Mouse (Mus musculus): ENCODE measurements around the gene Olfr676. TPM values are rescaled to one million over a fixed set of nuclear protein-coding genes. Genes with fewer than 3 reads are reported as not detected.

Olfr676 gene
- polyA plus RNA-seq (2017; shearing (Covaris generic)) = not detected

DNA sequence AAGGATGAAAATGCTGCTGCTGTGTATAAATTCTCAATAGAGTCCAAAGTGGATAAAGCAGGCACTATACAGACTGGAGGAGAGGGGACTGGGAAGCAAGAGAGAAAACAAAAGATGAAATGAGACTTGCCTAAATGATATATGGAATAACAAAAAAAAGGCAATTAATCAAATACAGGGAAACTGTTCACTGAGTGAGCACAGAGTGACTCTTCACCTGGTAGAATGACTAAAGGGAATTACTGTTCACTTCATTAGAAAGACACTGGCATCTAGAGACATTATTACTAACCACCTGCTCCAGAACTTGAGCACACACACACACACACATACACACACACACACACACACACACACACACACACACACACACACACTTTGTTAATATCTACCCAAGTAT lies at the start of gene Olfr676:
TSS of gene Olfr676 (plus strand) at position 301 of the 400 bp plus-strand sequence.

DNA sequence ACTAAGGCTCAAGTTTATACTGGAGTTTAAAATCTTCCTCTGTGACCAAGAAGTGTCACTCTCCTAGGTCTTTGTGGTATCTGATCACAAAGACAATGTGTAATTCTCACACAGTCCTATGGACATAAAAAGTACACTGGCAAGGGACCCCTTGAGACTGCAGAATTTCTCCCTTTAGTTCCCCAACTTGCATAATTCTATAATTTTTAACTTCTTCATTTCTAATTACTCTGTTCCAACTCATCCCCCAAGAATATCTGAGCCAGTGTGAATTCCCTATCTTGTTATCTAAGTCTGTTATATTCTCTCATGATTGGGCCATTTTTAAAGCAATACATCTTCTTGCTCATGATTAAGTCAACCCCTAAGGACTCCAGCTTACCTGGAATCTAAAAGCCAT lies 30.6 kb upstream of the Olfr676 start, which contains the start of gene Olfr672:
TSS of gene Olfr672 (minus strand) at position 101 of the 400 bp plus-strand sequence.

DNA sequence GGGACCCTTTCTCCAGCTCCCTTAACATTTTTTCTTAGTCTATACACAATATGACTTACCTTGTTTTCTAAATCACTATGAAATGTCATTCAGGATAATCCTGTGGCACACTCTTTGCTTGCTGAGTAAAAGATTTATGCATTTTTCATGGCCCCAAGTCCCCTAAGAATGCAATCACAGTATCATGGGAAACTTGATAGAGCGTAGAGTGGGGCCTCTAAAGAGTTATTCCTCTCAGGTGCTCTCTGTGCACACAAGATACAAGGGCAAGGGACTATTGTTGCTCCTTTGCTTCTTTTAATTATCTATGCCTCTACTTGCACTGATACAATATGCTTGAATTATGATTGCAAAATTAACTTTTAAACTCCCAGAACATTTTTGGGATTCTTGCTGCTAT lies 4.1 kb upstream of the Olfr676 start, which contains the start of gene Olfr675:
TSS of gene Olfr675 (minus strand) at position 101 of the 400 bp plus-strand sequence.

DNA sequence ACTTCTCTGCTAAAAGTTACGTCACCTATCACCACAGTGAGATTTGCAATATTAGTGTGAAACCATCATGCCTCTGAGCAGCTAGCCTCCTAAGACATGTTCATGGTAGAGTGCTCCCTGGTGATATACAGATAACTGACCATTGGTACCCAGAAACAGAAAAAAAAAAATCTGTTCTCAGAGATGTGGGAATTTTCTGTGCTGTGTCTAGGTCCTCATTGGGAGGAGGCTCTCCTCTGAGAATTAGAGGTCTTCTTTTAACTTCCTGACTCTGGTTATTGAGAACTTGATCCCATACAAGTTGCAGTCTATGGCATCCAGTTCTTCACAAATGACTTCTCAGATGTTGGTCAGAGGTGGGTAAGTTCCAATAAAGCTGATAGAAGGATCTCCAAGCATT lies 31.7 kb downstream of the Olfr676 start, which contains the start of gene Olfr678:
TSS of gene Olfr678 (plus strand) at position 301 of the 400 bp plus-strand sequence.

DNA sequence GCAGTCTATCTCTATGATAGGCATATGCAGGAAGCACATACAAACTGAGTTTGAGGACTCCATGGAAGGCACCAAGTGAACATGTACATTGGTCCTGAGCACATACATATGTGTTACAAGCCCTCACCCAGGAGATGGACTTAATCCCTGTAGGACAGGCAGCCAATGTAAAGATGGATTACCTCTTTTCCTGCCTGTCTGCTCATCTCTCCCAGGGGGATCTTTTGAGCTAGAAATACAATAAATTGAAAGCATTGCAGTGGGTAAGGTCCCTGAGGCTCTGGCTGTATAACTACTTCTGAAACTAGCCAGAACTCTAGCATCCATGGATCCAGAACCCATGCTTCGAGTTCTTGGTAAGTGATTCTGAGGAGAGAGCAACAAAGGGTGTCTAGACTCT lies 48.4 kb downstream of the Olfr676 start, which contains the start of gene Olfr679:
TSS of gene Olfr679 (plus strand) at position 301 of the 400 bp plus-strand sequence.

Other genes starting within 250 kb of the Olfr676 start
- gene Usp17lb, start 190.1 kb upstream of the Olfr676 start, polyA plus RNA-seq (2017; shearing (Covaris generic)) = not detected
- not detected for gene Usp17la, start 175.7 kb upstream of the Olfr676 start, polyA plus RNA-seq (2017; shearing (Covaris generic))
- gene Olfr665, start 154.7 kb upstream of the Olfr676 start, polyA plus RNA-seq (2017; shearing (Covaris generic)) = not detected
- not detected for gene Olfr666, start 136.7 kb upstream of the Olfr676 start, polyA plus RNA-seq (2017; shearing (Covaris generic))
- not detected for gene Olfr667, start 111.2 kb upstream of the Olfr676 start, polyA plus RNA-seq (2017; shearing (Covaris generic))
- not detected for gene Olfr668, start 104.6 kb upstream of the Olfr676 start, polyA plus RNA-seq (2017; shearing (Covaris generic))
- 0.16 TPM for gene Olfr669, start 98.5 kb upstream of the Olfr676 start, polyA plus RNA-seq (2017; shearing (Covaris generic))
- gene Olfr670, start 70.1 kb upstream of the Olfr676 start, polyA plus RNA-seq (2017; shearing (Covaris generic)) = 0.12 TPM
- gene Olfr671, start 53.6 kb upstream of the Olfr676 start, polyA plus RNA-seq (2017; shearing (Covaris generic)) = 0.26 TPM
- gene Olfr672, start 30.7 kb upstream of the Olfr676 start, polyA plus RNA-seq (2017; shearing (Covaris generic)) = not detected
- gene Olfr675, start 4.2 kb upstream of the Olfr676 start, polyA plus RNA-seq (2017; shearing (Covaris generic)) = not detected
- not detected for gene Olfr677, start 18.7 kb downstream of the Olfr676 start, polyA plus RNA-seq (2017; shearing (Covaris generic))
- not detected for gene Olfr678, start 31.8 kb downstream of the Olfr676 start, polyA plus RNA-seq (2017; shearing (Covaris generic))
- gene Olfr679, start 48.5 kb downstream of the Olfr676 start, polyA plus RNA-seq (2017; shearing (Covaris generic)) = not detected
- gene Olfr680-ps1, start 60.1 kb downstream of the Olfr676 start, polyA plus RNA-seq (2017; shearing (Covaris generic)) = not detected
- not detected for gene Olfr681, start 84.1 kb downstream of the Olfr676 start, polyA plus RNA-seq (2017; shearing (Covaris generic))
- not detected for gene Olfr683, start 114.3 kb downstream of the Olfr676 start, polyA plus RNA-seq (2017; shearing (Covaris generic))
- gene Olfr684, start 131.0 kb downstream of the Olfr676 start, polyA plus RNA-seq (2017; shearing (Covaris generic)) = not detected
- not detected for gene Olfr685, start 153.3 kb downstream of the Olfr676 start, polyA plus RNA-seq (2017; shearing (Covaris generic))
- not detected for gene Olfr686, start 174.8 kb downstream of the Olfr676 start, polyA plus RNA-seq (2017; shearing (Covaris generic))

Data from effector memory CD4-positive, alpha-beta T cell, adult 5 months (primary cell).